Mouse (Mus musculus) E14TG2a.4 (cell line): ENCODE data around the gene Ppara.

Source experiments
- CTCF ChIP-seq: conservative IDR thresholded peaks from 2 replicates; pipeline ENCODE4 v1.5.1; 2014; ENCODE audit warnings: low read length
- NANOG ChIP-seq: IDR thresholded peaks from 2 replicates; pipeline ENCODE4 v1.6.1; 2014; ENCODE audit warnings: borderline replicate concordance, low read length, mixed read lengths

DNA sequence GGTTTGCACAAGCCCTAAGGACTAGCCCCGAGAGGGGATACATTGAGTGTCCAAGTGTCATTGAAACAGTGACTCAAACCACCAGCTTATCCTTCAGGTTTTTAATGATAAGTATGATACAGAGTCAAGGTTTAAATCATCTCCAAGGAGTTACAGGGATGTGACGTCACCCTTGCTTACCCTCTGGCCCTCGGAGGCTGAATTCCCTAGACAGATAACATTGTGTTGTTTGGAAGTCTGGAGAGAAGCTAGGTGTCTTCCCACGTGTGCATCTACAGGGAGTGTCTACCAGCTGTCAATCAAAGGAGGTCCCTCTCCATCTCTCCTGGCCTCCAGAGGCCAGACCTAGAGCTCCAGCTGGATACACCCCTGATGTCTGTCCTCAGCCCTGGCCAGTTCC is 72.1 kb downstream of the Ppara start:
- TF ChIP-seq CTCF (no peak), NANOG (no peak)
